Mouse (Mus musculus) thymus, adult 2 months (tissue): Measurements from ENCODE around the gene Plppr5. TPM values are rescaled to one million over a fixed set of nuclear protein-coding genes. Genes with fewer than 3 reads are reported as not detected.

Experiments
- DNase-seq: peaks from one replicate; pipeline ENCODE4 v3.0.0; 2021
- H3K27ac ChIP-seq: fragments of 200-500 bp; 2 replicates; pipeline ENCODE4 v1.5.1; 2012; ENCODE audit warnings: low read length, control low read depth; ENCODE audit not compliant: control insufficient read depth, insufficient read depth
- H3K27me3 ChIP-seq: fragments of 200-500 bp; 2 replicates; pipeline ENCODE4 v1.6.1; 2012; ENCODE audit warnings: mild to moderate bottlenecking, low read length, moderate library complexity, mixed read lengths; ENCODE audit not compliant: control insufficient read depth, insufficient read depth
- H3K36me3 ChIP-seq: fragments of 200-500 bp; 2 replicates; pipeline ENCODE4 v1.6.1; 2012; ENCODE audit warnings: mild to moderate bottlenecking, low read length, moderate library complexity; ENCODE audit not compliant: control insufficient read depth, insufficient read depth
- H3K4me1 ChIP-seq: fragments of 200-500 bp; replicated peaks from 2 replicates; pipeline ENCODE4 v1.6.1; 2012; ENCODE audit warnings: low read length; ENCODE audit not compliant: control insufficient read depth, insufficient read depth
- H3K4me3 ChIP-seq: fragments of 200-500 bp; 2 replicates; pipeline ENCODE4 v1.5.1; 2012; ENCODE audit warnings: mild to moderate bottlenecking, low read length, control low read depth, moderate library complexity; ENCODE audit not compliant: control insufficient read depth, insufficient read depth
- CTCF ChIP-seq: fragments of 200-500 bp; IDR thresholded peaks from 2 replicates; pipeline ENCODE4 v1.5.1; 2012; ENCODE audit warnings: mild to moderate bottlenecking, control low read depth, low read length, moderate library complexity, borderline replicate concordance; ENCODE audit not compliant: control insufficient read depth, poor library complexity, insufficient read depth; ENCODE audit errors: extremely low read depth
- POLR2A ChIP-seq: fragments of 200-500 bp; IDR thresholded peaks from 2 replicates; pipeline ENCODE4 v1.6.1; 2012; ENCODE audit warnings: mild to moderate bottlenecking, low read length, control low read depth, moderate library complexity; ENCODE audit not compliant: control insufficient read depth, poor library complexity, insufficient read depth; ENCODE audit errors: extremely low read depth
- WGBS: fragments of 180-500 bp; shearing (Covaris S2); methylation state at CpG from one replicate; pipeline ENCODE4 v1.1.7; 2018; 5-methylcytosine and 5-hydroxymethylcytosine counted together
- polyA plus RNA-seq: library from polyadenylated mRNA; depleted of rRNA; stranded (reverse); fragments of >200 nt; gene quantifications from 2 replicates; pipeline ENCODE4 v1.2.3, GENCODE M21; 2012

Plppr5 gene
- polyA plus RNA-seq, 1 experiment, result 0.07 TPM

GRCm38 (mm10) chr3:117628799-117629198, 54.2 kb downstream of the Plppr5 start:
- H3K27ac ChIP-seq, result no peak overlapping the region
- no peaks in the 10 kb centered on the region for H3K27me3 ChIP-seq
- WGBS, result 80% methylated on average over 3 of the region's 3 CpGs
- H3K4me1 ChIP-seq, result no peaks in the 10 kb centered on the region
- no peak overlapping the region for H3K4me3 ChIP-seq
- no peak for TF ChIP-seq POLR2A
- TF ChIP-seq CTCF, result no peak
- no peak for DNase-seq
- H3K36me3 ChIP-seq, result no peaks in the 10 kb centered on the region

GRCm38 (mm10) chr3:117630332-117630731, 55.7 kb downstream of the Plppr5 start:
- Histone ChIP-seq H3K4me3 (no peak overlapping the region), H3K27me3 (no peaks in the 10 kb centered on the region), H3K4me1 (no peaks in the 10 kb centered on the region), H3K36me3 (no peaks in the 10 kb centered on the region), H3K27ac (no peak overlapping the region)
- TF ChIP-seq CTCF, result no peak
- TF ChIP-seq POLR2A, result no peak
- 66% methylated on average over 2 of the region's 2 CpGs for WGBS
- no peak for DNase-seq

GRCm38 (mm10) chr3:117648612-117649011, 74.0 kb downstream of the Plppr5 start:
- Histone ChIP-seq H3K36me3 (no peaks in the 10 kb centered on the region), H3K27me3 (no peaks in the 10 kb centered on the region), H3K27ac (no peak overlapping the region), H3K4me1 (no peaks in the 10 kb centered on the region), H3K4me3 (no peak overlapping the region)
- DNase-seq, result no peak
- WGBS, result 86% methylated on average over 8 of the region's 8 CpGs
- TF ChIP-seq CTCF, result no peak
- TF ChIP-seq POLR2A, result no peak

GRCm38 (mm10) chr3:117664316-117664715, 89.7 kb downstream of the Plppr5 start:
- Histone ChIP-seq H3K36me3 (no peaks in the 10 kb centered on the region), H3K4me1 (no peaks in the 10 kb centered on the region), H3K4me3 (no peak overlapping the region), H3K27me3 (no peaks in the 10 kb centered on the region), H3K27ac (no peak overlapping the region)
- DNase-seq, result no peak
- TF ChIP-seq POLR2A, result no peak
- TF ChIP-seq CTCF, result no peak
- 84% methylated on average over 1 of the region's 1 CpGs for WGBS

GRCm38 (mm10) chr3:117679189-117679588, 104.6 kb downstream of the Plppr5 start:
- no peaks in the 10 kb centered on the region for H3K27me3 ChIP-seq
- 94% methylated on average over 6 of the region's 6 CpGs for WGBS
- TF ChIP-seq CTCF, result no peak
- TF ChIP-seq POLR2A, result no peak
- no peaks in the 10 kb centered on the region for H3K36me3 ChIP-seq
- DNase-seq, result no peak
- no peak overlapping the region for H3K27ac ChIP-seq
- no peak overlapping the region for H3K4me3 ChIP-seq
- no peaks in the 10 kb centered on the region for H3K4me1 ChIP-seq

GRCm38 (mm10) chr3:117684640-117685039, 110.0 kb downstream of the Plppr5 start:
- no peaks in the 10 kb centered on the region for H3K36me3 ChIP-seq
- no peaks in the 10 kb centered on the region for H3K27me3 ChIP-seq
- no peak overlapping the region for H3K27ac ChIP-seq
- TF ChIP-seq POLR2A, result no peak
- no peak for TF ChIP-seq CTCF
- H3K4me3 ChIP-seq, result no peak overlapping the region
- no peak for DNase-seq
- no peaks in the 10 kb centered on the region for H3K4me1 ChIP-seq
- 85% methylated on average over 6 of the region's 6 CpGs for WGBS

GRCm38 (mm10) chr3:117686036-117686435, 111.4 kb downstream of the Plppr5 start:
- no peaks in the 10 kb centered on the region for H3K36me3 ChIP-seq
- no peaks in the 10 kb centered on the region for H3K27me3 ChIP-seq
- H3K4me1 ChIP-seq, result no peaks in the 10 kb centered on the region
- H3K27ac ChIP-seq, result no peak overlapping the region
- TF ChIP-seq POLR2A (no peak), CTCF (no peak)
- no peak overlapping the region for H3K4me3 ChIP-seq
- DNase-seq, result no peak
- 89% methylated on average over 3 of the region's 3 CpGs for WGBS
